Mouse (Mus musculus): Measurements from ENCODE around the gene Rpl7a.
A peak's percentile ranks its signal among the peaks of the same experiment; 100 is the strongest.

Rpl7a gene

GRCm38 (mm10) chr2:26956811-26957487 lies 46.4 kb downstream of the Rpl7a start:
- no peak for DNase-seq (ENCODE audit: low read depth)

GRCm38 (mm10) chr2:26957488-26957859 lies 46.9 kb downstream of the Rpl7a start:
- DNase-seq (ENCODE audit: low read depth), result no peak

- DNase-seq (ENCODE audit: low read depth), result peak; percentile 28
Measured at GRCm38 (mm10) chr2:26960756-26961155, 50.2 kb downstream of the Rpl7a start.
